Mouse (Mus musculus) neutrophil, adult 5-6 weeks (primary cell): ENCODE data around the gene Hinfp. TPM values are rescaled to one million over a fixed set of nuclear protein-coding genes. Genes with fewer than 3 reads are reported as not detected.
A peak's percentile ranks its signal among the peaks of the same experiment; 100 is the strongest.
"Not testable (repeated sequence)": the region's sequence is repeated elsewhere in the genome, so short reads cannot be mapped to it uniquely, and the experiment has no call there.

Source experiments
- ATAC-seq: fragments of 151-379, 151-347 bp; 2 replicates; pipeline ENCODE4 v1.8.0; 2017; ENCODE audit warnings: mild to moderate bottlenecking, moderate TSS enrichment; ENCODE audit not compliant: insufficient number of reproducible peaks, poor library complexity, low FRiP score, severe bottlenecking; ENCODE audit errors: extremely low read depth
- total RNA-seq: library from RNA; stranded (forward); fragments of 200-1000 nt; gene quantifications from 2 replicates; pipeline ENCODE4 v1.2.3, GENCODE M21; 2017

Gene Hinfp
- total RNA-seq: 32.0 and 46.7 TPM in 2 replicates

- peak; percentile 96 for ATAC-seq
Measured at GRCm38 (mm10) chr9:44305466-44306079, at the start of gene Hinfp. TSS of gene Hinfp (minus strand) at chr9:44305671.

GRCm38 (mm10) chr9:44353142-44353541, 47.7 kb upstream of the Hinfp start:
- no peak for ATAC-seq

- no peak for ATAC-seq
Measured at GRCm38 (mm10) chr9:44352337-44352736, 46.9 kb upstream of the Hinfp start.

GRCm38 (mm10) chr9:44351396-44351795, 45.9 kb upstream of the Hinfp start:
- ATAC-seq: no peak

GRCm38 (mm10) chr9:44348546-44348945, 43.1 kb upstream of the Hinfp start:
- no peak for ATAC-seq

- ATAC-seq: no peak
Measured at GRCm38 (mm10) chr9:44347621-44348020, 42.1 kb upstream of the Hinfp start.

GRCm38 (mm10) chr9:44347166-44347565, 41.7 kb upstream of the Hinfp start:
- ATAC-seq: no peak

GRCm38 (mm10) chr9:44345570-44346433, 40.3 kb upstream of the Hinfp start:
- ATAC-seq: no peak

- ATAC-seq: peak; percentile 88
Measured at GRCm38 (mm10) chr9:44343781-44344421, 38.4 kb upstream of the Hinfp start, which contains the start of gene Hmbs. TSS of gene Hmbs (minus strand) at chr9:44344228.

- ATAC-seq: no peak
Measured at GRCm38 (mm10) chr9:44343290-44343689, 37.8 kb upstream of the Hinfp start.

- ATAC-seq: no peak
Measured at GRCm38 (mm10) chr9:44342605-44343004, 37.1 kb upstream of the Hinfp start.

GRCm38 (mm10) chr9:44342173-44342572, 36.7 kb upstream of the Hinfp start:
- no peak for ATAC-seq

- ATAC-seq: no peak
Measured at GRCm38 (mm10) chr9:44341487-44341886, 36.0 kb upstream of the Hinfp start.

- no peak for ATAC-seq
Measured at GRCm38 (mm10) chr9:44338574-44338973, 33.1 kb upstream of the Hinfp start.

GRCm38 (mm10) chr9:44337436-44338169, 32.1 kb upstream of the Hinfp start:
- ATAC-seq: no peak

GRCm38 (mm10) chr9:44336964-44337363, 31.5 kb upstream of the Hinfp start:
- no peak for ATAC-seq

- ATAC-seq: not testable (repeated sequence)
Measured at GRCm38 (mm10) chr9:44336513-44336912, 31.0 kb upstream of the Hinfp start.

- no peak for ATAC-seq
Measured at GRCm38 (mm10) chr9:44336093-44336406, 30.6 kb upstream of the Hinfp start.

GRCm38 (mm10) chr9:44335331-44336092, 30.0 kb upstream of the Hinfp start:
- no peak for ATAC-seq
